Mouse (Mus musculus) lung, postnatal 36 days (tissue): ENCODE measurements around the gene Dact3.

ENCODE experiments used
- DNase-seq: peaks from one replicate; pipeline ENCODE4 v3.0.0; 2022; ENCODE audit warnings: mixed read lengths

The Dact3 gene

GRCm38 (mm10) chr7:16858336-16858735, 16.8 kb upstream of the Dact3 start:
- peak; percentile 44 for DNase-seq

GRCm38 (mm10) chr7:16859902-16860651, 15.0 kb upstream of the Dact3 start:
- peak; percentile 75 for DNase-seq

- no peak for DNase-seq
Observed at GRCm38 (mm10) chr7:16867488-16867887, 7.6 kb upstream of the Dact3 start.

GRCm38 (mm10) chr7:16869497-16869896, 5.6 kb upstream of the Dact3 start:
- no peak for DNase-seq

- no peak for DNase-seq
Observed at GRCm38 (mm10) chr7:16871600-16871999, 3.5 kb upstream of the Dact3 start.

GRCm38 (mm10) chr7:16872478-16872877, 2.6 kb upstream of the Dact3 start:
- DNase-seq: no peak

- no peak for DNase-seq
Observed at GRCm38 (mm10) chr7:16873392-16873791, 1.7 kb upstream of the Dact3 start.

GRCm38 (mm10) chr7:16874190-16874589, 927 bp upstream of the Dact3 start:
- DNase-seq: peak; percentile 85

GRCm38 (mm10) chr7:16874756-16875309, 284 bp upstream of the Dact3 start:
- peak; percentile 100 for DNase-seq

- DNase-seq: no peak
Observed at GRCm38 (mm10) chr7:16875326-16875725, 209 bp downstream of the Dact3 start.

- DNase-seq: no peak
Observed at GRCm38 (mm10) chr7:16876006-16876405, 889 bp downstream of the Dact3 start.

GRCm38 (mm10) chr7:16876608-16877007, 1.5 kb downstream of the Dact3 start:
- DNase-seq: no peak

- DNase-seq: no peak
Observed at GRCm38 (mm10) chr7:16877717-16878116, 2.6 kb downstream of the Dact3 start.

- peak; percentile 49 for DNase-seq
Observed at GRCm38 (mm10) chr7:16879796-16880547, 4.9 kb downstream of the Dact3 start.

GRCm38 (mm10) chr7:16880615-16881014, 5.5 kb downstream of the Dact3 start:
- no peak for DNase-seq

- DNase-seq: no peak
Observed at GRCm38 (mm10) chr7:16883162-16883561, 8.0 kb downstream of the Dact3 start.

GRCm38 (mm10) chr7:16884334-16884733, 9.2 kb downstream of the Dact3 start:
- DNase-seq: no peak

- DNase-seq: no peak
Observed at GRCm38 (mm10) chr7:16885271-16885776, 10.2 kb downstream of the Dact3 start.

GRCm38 (mm10) chr7:16885905-16886304, 10.8 kb downstream of the Dact3 start:
- DNase-seq: no peak

- peak; percentile 34 for DNase-seq
Observed at GRCm38 (mm10) chr7:16890536-16890935, 15.4 kb downstream of the Dact3 start.

GRCm38 (mm10) chr7:16890944-16891343, 15.8 kb downstream of the Dact3 start:
- peak; percentile 84 for DNase-seq

GRCm38 (mm10) chr7:16891641-16892351, 16.7 kb downstream of the Dact3 start, which contains the start of gene Gng8:
TSS of gene Gng8 (plus strand) at chr7:16891786.
- DNase-seq: peak; percentile 93

- DNase-seq: no peak
Observed at GRCm38 (mm10) chr7:16892352-16892730, 17.2 kb downstream of the Dact3 start.
